Mouse (Mus musculus): ENCODE data around the gene Atp5d. TPM values are rescaled to one million over a fixed set of nuclear protein-coding genes. Genes with fewer than 3 reads are reported as not detected.
A peak's percentile ranks its signal among the peaks of the same experiment; 100 is the strongest.

The Atp5d gene
- total and polyA plus RNA-seq, 2 experiments from 2014 or later: 972 to 1,858 TPM

DNA sequence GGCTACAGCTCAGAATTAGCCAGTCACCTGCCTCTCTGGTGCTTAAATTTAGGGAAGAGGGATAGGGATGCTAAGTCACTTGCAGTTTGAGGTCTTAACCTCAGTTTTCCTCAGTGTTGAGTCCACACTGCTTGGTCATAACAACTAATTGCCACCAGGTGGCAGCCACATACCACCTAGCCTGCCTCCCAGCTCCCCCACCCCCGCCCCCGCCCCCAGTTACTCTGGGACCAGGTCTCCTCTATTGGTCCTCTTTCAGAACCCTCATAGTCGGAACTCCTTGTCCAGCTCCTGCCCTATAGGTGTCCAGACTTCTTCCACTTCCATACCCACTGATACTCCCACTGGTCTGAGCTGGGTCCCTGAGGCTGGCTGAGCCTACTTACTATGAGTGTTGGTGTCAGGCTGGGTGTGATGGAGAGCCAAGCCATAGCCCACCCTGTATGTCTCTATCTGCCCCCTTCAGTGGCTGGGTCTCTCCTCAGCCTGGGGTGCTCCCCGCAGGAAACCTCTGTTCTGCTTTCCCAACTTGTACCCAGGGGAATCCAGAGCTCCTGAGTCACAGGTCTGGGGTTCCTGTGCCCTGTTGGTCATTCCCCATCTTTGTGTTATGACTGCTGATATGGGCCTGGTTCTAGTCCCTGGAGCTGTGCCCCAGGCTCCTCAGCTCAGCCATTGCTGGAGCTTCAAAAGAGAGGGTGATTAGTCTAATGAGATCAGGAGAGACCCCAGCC, 37.3 kb downstream of the Atp5d start:
- Histone ChIP-seq H3K4me1 (ENCODE audit: control insufficient read depth, insufficient read depth) (no peaks in the 10 kb centered on the region), H3K9ac (replicated peaks; ENCODE audit: low read depth, low read length) (no peak overlapping the region), H3K27ac (ENCODE audit: low read depth) (no peak overlapping the region), H3K4me3 (ENCODE audit: low read depth, low read length) (no peak overlapping the region), H3K4me2 (ENCODE audit: low read depth, low read length) (no peak overlapping the region), H3K36me3 (replicated peaks; ENCODE audit: control insufficient read depth, insufficient read depth, low read length) (peaks cover 17% of the 10 kb centered on the region), H3K27me3 (ENCODE audit: control insufficient read depth, insufficient read depth, low read length) (0 out of 2 replicates have a peak, but pooled peaks cover 7% of the 10 kb centered on the region), H3K9me3 (replicated peaks; ENCODE audit: control insufficient read depth, low read length) (no peaks in the 10 kb centered on the region)
- DNase-seq (ENCODE audit: low spot score): peak; percentile 51
- WGBS: 35% methylated on average over 4 of the region's 4 CpGs
- ATAC-seq (ENCODE audit: insufficient read depth, low read depth): no peak
- TF ChIP-seq EP300 (IDR thresholded peaks at IDR 0.05; ENCODE audit: low read depth): no peak
- TF ChIP-seq CTCF (IDR thresholded peaks at IDR 0.05; ENCODE audit: low read depth): peak; percentile 62

DNA sequence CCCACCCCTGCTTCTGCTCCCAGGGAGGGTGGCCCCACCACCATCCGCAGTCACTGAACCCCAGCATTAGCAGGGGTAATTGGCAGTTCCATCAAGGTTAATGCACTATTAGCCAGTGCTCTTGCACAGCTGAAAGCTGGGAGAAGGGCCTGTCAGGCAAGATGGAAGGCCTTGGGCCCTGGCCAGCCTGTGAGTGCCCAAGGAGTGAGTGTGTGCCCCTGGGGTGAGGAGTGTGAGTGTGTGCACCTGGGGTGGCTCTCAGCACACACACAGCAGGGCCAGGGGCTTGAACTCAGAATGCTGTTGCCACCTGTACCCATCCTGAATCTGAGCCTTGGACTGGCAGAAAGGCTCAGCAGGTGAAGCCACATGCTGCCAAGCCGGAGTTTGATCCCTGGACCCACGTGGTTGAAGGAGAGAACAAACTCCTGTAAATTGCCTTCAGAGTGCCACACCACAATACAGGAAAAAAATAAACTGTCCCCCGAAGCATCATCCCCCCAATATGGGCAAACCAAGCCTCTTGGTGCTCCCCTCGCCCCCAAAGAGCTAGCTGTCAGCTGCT, 37.9 kb downstream of the Atp5d start:
- no peak overlapping the region for H3K27ac ChIP-seq (ENCODE audit: low read depth)
- H3K9ac ChIP-seq (replicated peaks; ENCODE audit: low read depth, low read length): no peak overlapping the region
- ATAC-seq (ENCODE audit: insufficient read depth, low read depth): no peak
- H3K36me3 ChIP-seq (replicated peaks; ENCODE audit: control insufficient read depth, insufficient read depth, low read length): peaks cover 10% of the 10 kb centered on the region
- DNase-seq (ENCODE audit: low spot score): no peak
- no peak overlapping the region for H3K4me3 ChIP-seq (ENCODE audit: low read depth, low read length)
- TF ChIP-seq CTCF (IDR thresholded peaks at IDR 0.05; ENCODE audit: low read depth) (no peak), EP300 (IDR thresholded peaks at IDR 0.05; ENCODE audit: low read depth) (no peak)
- no peaks in the 10 kb centered on the region for H3K4me1 ChIP-seq (ENCODE audit: control insufficient read depth, insufficient read depth)
- no peaks in the 10 kb centered on the region for H3K9me3 ChIP-seq (replicated peaks; ENCODE audit: control insufficient read depth, low read length)
- no peak overlapping the region for H3K4me2 ChIP-seq (ENCODE audit: low read depth, low read length)
- 0 out of 2 replicates have a peak, but pooled peaks cover 7% of the 10 kb centered on the region for H3K27me3 ChIP-seq (ENCODE audit: control insufficient read depth, insufficient read depth, low read length)
- WGBS: 83% methylated on average over 5 of the region's 5 CpGs

DNA sequence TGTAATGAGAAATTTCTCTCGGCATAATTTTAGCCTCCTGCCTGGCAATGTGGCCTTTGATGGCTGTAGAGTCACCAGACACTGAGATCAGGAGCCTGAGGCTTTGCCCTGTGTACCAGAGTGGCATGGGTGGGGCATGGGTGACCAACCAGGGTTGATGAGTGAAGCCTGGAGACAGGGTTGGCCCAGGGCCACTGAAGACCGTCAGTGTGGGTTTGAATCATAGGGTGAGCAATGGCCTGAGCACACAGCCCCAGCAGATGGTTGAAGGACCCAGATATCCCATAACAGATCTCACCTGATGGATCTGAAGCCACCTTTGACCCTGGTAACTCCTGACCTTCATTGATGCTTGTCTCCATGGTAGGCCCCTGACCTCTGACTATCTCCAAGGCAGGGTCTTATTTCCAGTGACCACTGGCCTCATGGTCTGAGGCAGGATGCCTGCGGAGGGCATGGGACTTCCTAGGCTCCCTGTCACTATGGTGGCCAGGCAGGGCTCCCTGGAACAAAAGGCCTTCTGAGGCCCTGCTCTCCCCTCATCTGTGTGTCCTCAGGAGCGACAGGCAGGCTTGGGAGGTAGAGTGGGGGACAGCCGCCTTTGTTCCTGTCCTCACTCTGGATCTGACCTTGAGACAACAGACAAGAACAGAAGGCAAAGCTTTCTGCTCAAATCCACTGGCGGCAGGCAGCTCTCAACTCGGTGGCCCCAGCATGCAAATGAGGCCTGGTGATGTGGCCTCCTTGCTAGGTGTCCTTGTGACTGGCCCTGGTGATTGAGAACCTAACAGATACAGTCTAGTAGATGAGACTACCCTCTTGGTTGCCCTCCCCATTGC, 39.2 kb downstream of the Atp5d start:
- Histone ChIP-seq H3K9ac (replicated peaks; ENCODE audit: low read depth, low read length) (no peak overlapping the region), H3K4me2 (ENCODE audit: low read depth, low read length) (no peak overlapping the region), H3K27ac (ENCODE audit: low read depth) (no peak overlapping the region), H3K4me3 (ENCODE audit: low read depth, low read length) (no peak overlapping the region), H3K4me1 (ENCODE audit: control insufficient read depth, insufficient read depth) (no peaks in the 10 kb centered on the region), H3K9me3 (replicated peaks; ENCODE audit: control insufficient read depth, low read length) (no peaks in the 10 kb centered on the region), H3K27me3 (ENCODE audit: control insufficient read depth, insufficient read depth, low read length) (0 out of 2 replicates have a peak, but pooled peaks cover 7% of the 10 kb centered on the region), H3K36me3 (replicated peaks; ENCODE audit: control insufficient read depth, insufficient read depth, low read length) (no peaks in the 10 kb centered on the region)
- ATAC-seq (ENCODE audit: insufficient read depth, low read depth): no peak
- TF ChIP-seq EP300 (IDR thresholded peaks at IDR 0.05; ENCODE audit: low read depth) (no peak), CTCF (IDR thresholded peaks at IDR 0.05; ENCODE audit: low read depth) (no peak)
- WGBS: 58% methylated on average over 7 of the region's 7 CpGs
- DNase-seq (ENCODE audit: low spot score): no peak

DNA sequence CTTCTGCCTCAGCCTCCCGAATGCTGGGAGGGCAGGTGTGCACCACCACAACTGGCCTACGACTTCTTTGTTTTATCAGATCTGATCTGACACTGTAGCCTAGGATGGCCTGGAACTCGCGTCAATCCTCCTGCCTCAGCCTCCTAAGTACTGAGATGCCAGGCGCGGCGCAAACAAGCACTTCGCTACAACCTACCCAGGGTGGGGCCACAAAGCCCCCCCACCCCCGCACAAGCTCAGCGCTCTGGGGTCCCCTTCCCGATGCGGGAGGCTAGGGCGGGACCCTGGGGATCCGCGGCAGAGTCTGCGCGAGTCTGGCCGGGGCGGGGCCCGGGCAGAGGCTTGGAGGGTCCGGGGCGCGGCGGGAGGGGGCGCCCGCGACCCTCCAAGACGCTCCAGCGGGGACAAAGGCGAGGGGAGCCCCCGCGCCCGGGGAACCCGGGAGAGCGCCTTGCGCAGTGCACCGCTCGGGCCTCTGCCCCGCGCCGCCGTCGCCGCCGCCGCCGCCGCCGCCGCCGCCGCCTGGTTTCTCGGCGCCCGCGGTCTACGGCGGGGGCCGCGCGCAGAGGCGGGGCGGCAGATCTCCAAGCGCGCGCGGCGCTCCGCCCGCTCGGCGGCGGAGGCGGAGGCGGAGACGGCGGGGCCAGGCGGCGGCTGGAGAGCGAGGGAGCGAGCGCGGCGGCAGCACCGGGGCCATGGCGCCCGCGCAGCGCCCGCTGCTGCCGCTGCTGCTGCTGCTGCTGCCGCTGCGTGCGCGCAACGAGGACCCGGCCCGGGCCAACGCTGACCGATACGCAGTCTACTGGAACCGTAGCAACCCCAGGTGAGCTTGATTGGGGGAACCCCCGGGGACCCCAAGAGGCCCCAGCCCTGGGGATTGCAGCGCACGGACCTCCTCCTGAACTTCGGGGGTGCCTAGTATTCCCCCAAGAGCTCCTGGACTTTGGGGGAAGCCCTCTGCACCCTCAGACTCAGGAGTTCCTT, 40.9 kb downstream of the Atp5d start, which contains the start of gene Efna2:
Gene Efna2 (plus strand): TSS at position 415 of the 984 bp plus-strand sequence.
- H3K27me3 ChIP-seq (ENCODE audit: control insufficient read depth, insufficient read depth, low read length): 0 out of 2 replicates have a peak, but pooled peaks cover 7% of the 10 kb centered on the region
- WGBS: 4% methylated on average over 42 of the region's 106 CpGs
- no peak within 1 kb of the TSS for H3K27ac ChIP-seq (ENCODE audit: low read depth)
- peak within 1 kb of the TSS; percentile 69 for H3K9ac ChIP-seq (replicated peaks; ENCODE audit: low read depth, low read length)
- ATAC-seq (ENCODE audit: insufficient read depth, low read depth): peak; percentile 33
- H3K4me3 ChIP-seq (ENCODE audit: low read depth, low read length): peak within 1 kb of the TSS; percentile 64
- peak within 1 kb of the TSS; percentile 77 for H3K4me2 ChIP-seq (ENCODE audit: low read depth, low read length)
- TF ChIP-seq EP300 (IDR thresholded peaks at IDR 0.05; ENCODE audit: low read depth) (no peak), CTCF (IDR thresholded peaks at IDR 0.05; ENCODE audit: low read depth) (no peak)
- no peaks in the 10 kb centered on the region for H3K4me1 ChIP-seq (ENCODE audit: control insufficient read depth, insufficient read depth)
- peak; percentile 43 for DNase-seq (ENCODE audit: low spot score)
- H3K9me3 ChIP-seq (replicated peaks; ENCODE audit: control insufficient read depth, low read length): no peaks in the 10 kb centered on the region
- no peaks in the 10 kb centered on the region for H3K36me3 ChIP-seq (replicated peaks; ENCODE audit: control insufficient read depth, insufficient read depth, low read length)
